Mouse (Mus musculus) MEL (cell line): ENCODE results near the gene Gm30302. TPM values are rescaled to one million over a fixed set of nuclear protein-coding genes. Genes with fewer than 3 reads are reported as not detected.

Experiments
- DNase-seq: peaks from one replicate; pipeline ENCODE4 v3.0.0; 2011; ENCODE audit warnings: low read depth, low spot score
- H3K27ac ChIP-seq: 2 replicates; pipeline ENCODE4 v1.5.1; 2012; ENCODE audit warnings: low read depth, mild to moderate bottlenecking, control low read depth, low read length, moderate library complexity; ENCODE audit not compliant: control insufficient read depth
- H3K27me3 ChIP-seq, 2 experiments: fragments of 150-350 bp in 1 of 2; sonication (generic) in 1 of 2; 2 replicates each; pipeline ENCODE4 v1.6.1; 2012; ENCODE audit warnings: low read length in 2 of 2, mild to moderate bottlenecking in 2 of 2, improper control_type of control experiment in 1 of 2, moderate library complexity in 1 of 2; ENCODE audit not compliant: insufficient read depth in 2 of 2, control insufficient read depth in 1 of 2
- H3K36me3 ChIP-seq, 2 experiments: 2 replicates each; pipeline ENCODE4 v1.6.1; 2012 to 2014; ENCODE audit warnings: low read length in 2 of 2, improper control_type of control experiment in 1 of 2, inconsistent platforms in 1 of 2, mild to moderate bottlenecking in 1 of 2; ENCODE audit not compliant: insufficient read depth in 2 of 2, control insufficient read depth in 1 of 2
- H3K4me1 ChIP-seq, 2 experiments: fragments of 150-350 bp in 1 of 2; sonication (generic) in 1 of 2; 2 replicates each; pipeline ENCODE4 v1.6.1; 2012; ENCODE audit warnings: low read length in 2 of 2, improper control_type of control experiment in 1 of 2, mild to moderate bottlenecking in 1 of 2; ENCODE audit not compliant: insufficient read depth in 2 of 2, control insufficient read depth in 1 of 2
- H3K4me3 ChIP-seq, 2 experiments: fragments of 150-350 bp in 1 of 2; sonication (generic) in 1 of 2; 2 replicates each; pipeline ENCODE4 v1.5.1; 2012; ENCODE audit warnings: low read depth in 2 of 2, low read length in 2 of 2, mild to moderate bottlenecking in 2 of 2, moderate library complexity in 2 of 2, control low read depth in 1 of 2, improper control_type of control experiment in 1 of 2; ENCODE audit not compliant: control insufficient read depth in 1 of 2, insufficient read depth in 1 of 2
- H3K79me2 ChIP-seq: 2 replicates; pipeline ENCODE4 v1.6.1; 2012; ENCODE audit warnings: mild to moderate bottlenecking, low read length, moderate library complexity; ENCODE audit not compliant: control insufficient read depth, poor library complexity, insufficient read depth
- H3K9ac ChIP-seq: 2 replicates; pipeline ENCODE4 v1.6.1; 2012; ENCODE audit warnings: low read depth, mild to moderate bottlenecking, control low read depth, low read length, moderate library complexity; ENCODE audit not compliant: control insufficient read depth, poor library complexity, severe bottlenecking
- H3K9me3 ChIP-seq: fragments of 150-350 bp; sonication (generic); replicated peaks from 2 replicates; pipeline ENCODE4 v1.6.1; 2012; ENCODE audit warnings: mild to moderate bottlenecking, low read length, improper control_type of control experiment, moderate library complexity; ENCODE audit not compliant: insufficient read depth
- CHD1 ChIP-seq: IDR thresholded peaks from 2 replicates; pipeline ENCODE4 v1.6.1; 2012; ENCODE audit warnings: low read depth, mild to moderate bottlenecking, inconsistent platforms, low read length, improper control_type of control experiment
- CTCF ChIP-seq, 3 experiments: IDR thresholded peaks in 2 of 3; conservative IDR thresholded peaks in 1 of 3; 2 replicates each; pipeline ENCODE4 v1.5.1; 2011 to 2012; ENCODE audit warnings: low read length in 3 of 3, low read depth in 2 of 3, mild to moderate bottlenecking in 2 of 3, improper control_type of control experiment in 1 of 3, inconsistent platforms in 1 of 3, mixed read lengths in 1 of 3, moderate library complexity in 1 of 3; ENCODE audit not compliant: control insufficient read depth in 1 of 3, insufficient read depth in 1 of 3, poor library complexity in 1 of 3, severe bottlenecking in 1 of 3
- E2F4 ChIP-seq: IDR thresholded peaks from 2 replicates; pipeline ENCODE4 v1.6.1; 2011; ENCODE audit warnings: low read depth, low read length, improper control_type of control experiment, borderline replicate concordance
- ELF1 ChIP-seq: IDR thresholded peaks from 2 replicates; pipeline ENCODE4 v1.6.1; 2014; ENCODE audit warnings: low read depth, mild to moderate bottlenecking, inconsistent platforms, low read length, improper control_type of control experiment, moderate library complexity
- ETS1 ChIP-seq: IDR thresholded peaks from 2 replicates; pipeline ENCODE4 v1.6.1; 2012; ENCODE audit warnings: low read depth, mild to moderate bottlenecking, inconsistent platforms, low read length, improper control_type of control experiment, moderate library complexity
- GATA1 ChIP-seq: IDR thresholded peaks from 2 replicates; pipeline ENCODE4 v1.6.1; 2011; ENCODE audit warnings: low read depth, low read length, improper control_type of control experiment
- JUND ChIP-seq: IDR thresholded peaks from 2 replicates; pipeline ENCODE4 v1.6.1; 2011; ENCODE audit warnings: low read depth, mild to moderate bottlenecking, improper control_type of control experiment, low read length
- KAT2A ChIP-seq: conservative IDR thresholded peaks from 2 replicates; pipeline ENCODE4 v1.6.1; 2012; ENCODE audit warnings: low read depth, low read length, improper control_type of control experiment, inconsistent platforms
- MAFK ChIP-seq: IDR thresholded peaks from 2 replicates; pipeline ENCODE4 v1.6.1; 2011; ENCODE audit warnings: low read depth, mild to moderate bottlenecking, low read length, improper control_type of control experiment, borderline replicate concordance
- MAZ ChIP-seq: IDR thresholded peaks from 2 replicates; pipeline ENCODE4 v1.6.1; 2012; ENCODE audit warnings: low read depth, mild to moderate bottlenecking, inconsistent platforms, low read length, improper control_type of control experiment
- MEF2A ChIP-seq: IDR thresholded peaks from 2 replicates; pipeline ENCODE4 v1.6.1; 2014; ENCODE audit warnings: low read depth, mild to moderate bottlenecking, inconsistent platforms, low read length, improper control_type of control experiment; ENCODE audit not compliant: poor library complexity, insufficient replicate concordance, severe bottlenecking; ENCODE audit errors: extremely low read depth
- MYB ChIP-seq: IDR thresholded peaks from 2 replicates; pipeline ENCODE4 v1.6.1; 2011; ENCODE audit warnings: mild to moderate bottlenecking, low read depth, low read length, improper control_type of control experiment
- MYC ChIP-seq: IDR thresholded peaks from 2 replicates; pipeline ENCODE4 v1.6.1; 2011; ENCODE audit warnings: low read depth, mild to moderate bottlenecking, low read length, improper control_type of control experiment, moderate library complexity
- NELFE ChIP-seq: IDR thresholded peaks from 2 replicates; pipeline ENCODE4 v1.6.1; 2011; ENCODE audit warnings: low read depth, low read length, improper control_type of control experiment
- NRF1 ChIP-seq: IDR thresholded peaks from 2 replicates; pipeline ENCODE4 v1.6.1; 2014; ENCODE audit warnings: low read depth, mild to moderate bottlenecking, inconsistent platforms, low read length, improper control_type of control experiment, moderate library complexity; ENCODE audit not compliant: poor library complexity, insufficient read depth, severe bottlenecking
- POLR2A ChIP-seq, 2 experiments: IDR thresholded peaks; 2 replicates each; pipeline ENCODE4 v1.6.1; 2011 to 2012; ENCODE audit warnings: low read length in 2 of 2, mild to moderate bottlenecking in 2 of 2, control low read depth in 1 of 2, improper control_type of control experiment in 1 of 2, low read depth in 1 of 2, moderate library complexity in 1 of 2; ENCODE audit not compliant: control insufficient read depth in 1 of 2, insufficient read depth in 1 of 2, poor library complexity in 1 of 2
- POLR2AphosphoS2 ChIP-seq: IDR thresholded peaks from 2 replicates; pipeline ENCODE4 v1.6.1; 2011; ENCODE audit warnings: low read length, improper control_type of control experiment
- RAD21 ChIP-seq: IDR thresholded peaks from 2 replicates; pipeline ENCODE4 v1.6.1; 2011; ENCODE audit warnings: mild to moderate bottlenecking, low read depth, low read length, improper control_type of control experiment
- RCOR1 ChIP-seq: IDR thresholded peaks from 2 replicates; pipeline ENCODE4 v1.6.1; 2012; ENCODE audit warnings: low read depth, mild to moderate bottlenecking, inconsistent platforms, low read length, improper control_type of control experiment
- TAL1 ChIP-seq: IDR thresholded peaks from 2 replicates; pipeline ENCODE4 v1.6.1; 2012; ENCODE audit warnings: mild to moderate bottlenecking, inconsistent platforms, low read length, moderate library complexity, mixed read lengths
- TBP ChIP-seq: IDR thresholded peaks from 2 replicates; pipeline ENCODE4 v1.8.0; 2011; ENCODE audit warnings: low read depth, low read length, improper control_type of control experiment
- USF2 ChIP-seq, 2 experiments: IDR thresholded peaks; 2 replicates each; pipeline ENCODE4 v1.6.1; 2011 to 2012; ENCODE audit warnings: improper control_type of control experiment in 2 of 2, low read length in 2 of 2, borderline replicate concordance in 1 of 2, inconsistent platforms in 1 of 2, low read depth in 1 of 2, mild to moderate bottlenecking in 1 of 2; ENCODE audit not compliant: insufficient read depth in 1 of 2
- ZC3H11A ChIP-seq: IDR thresholded peaks from 2 replicates; pipeline ENCODE4 v1.6.1; 2012; ENCODE audit warnings: low read depth, mild to moderate bottlenecking, inconsistent platforms, low read length, improper control_type of control experiment
- ZKSCAN1 ChIP-seq: IDR thresholded peaks from 2 replicates; pipeline ENCODE4 v1.6.1; 2012; ENCODE audit warnings: low read depth, mild to moderate bottlenecking, inconsistent platforms, low read length, improper control_type of control experiment, moderate library complexity
- ZMIZ1 ChIP-seq: IDR thresholded peaks from 2 replicates; pipeline ENCODE4 v1.6.1; 2012; ENCODE audit warnings: low read depth, mild to moderate bottlenecking, inconsistent platforms, low read length, improper control_type of control experiment, moderate library complexity
- ZNF384 ChIP-seq: IDR thresholded peaks from 2 replicates; pipeline ENCODE4 v1.6.1; 2012; ENCODE audit warnings: low read depth, mild to moderate bottlenecking, inconsistent platforms, low read length, improper control_type of control experiment
- polyA plus RNA-seq, 2 experiments: library from polyadenylated mRNA; stranded (reverse) in 1 of 2; unstranded in 1 of 2; fragments of >175 nt in 1 of 2; fragments of >200 nt in 1 of 2; gene quantifications; 2 replicates each; pipeline versions ENCODE4 v1.2.1 to v1.2.4; 2012; ENCODE audit warnings: low replicate concordance in 2 of 2, low read depth in 1 of 2; ENCODE audit not compliant: insufficient read length in 2 of 2, insufficient read depth in 1 of 2, missing spikeins in 1 of 2
- total RNA-seq: library from RNA; depleted of rRNA; stranded (reverse); fragments of 300-350 nt; gene quantifications from 2 replicates; pipeline ENCODE4 v1.2.3, GENCODE M21; 2012

The Gm30302 gene
- total and polyA plus RNA-seq, 3 experiments, result 0.19 TPM; not detected in 2

DNA sequence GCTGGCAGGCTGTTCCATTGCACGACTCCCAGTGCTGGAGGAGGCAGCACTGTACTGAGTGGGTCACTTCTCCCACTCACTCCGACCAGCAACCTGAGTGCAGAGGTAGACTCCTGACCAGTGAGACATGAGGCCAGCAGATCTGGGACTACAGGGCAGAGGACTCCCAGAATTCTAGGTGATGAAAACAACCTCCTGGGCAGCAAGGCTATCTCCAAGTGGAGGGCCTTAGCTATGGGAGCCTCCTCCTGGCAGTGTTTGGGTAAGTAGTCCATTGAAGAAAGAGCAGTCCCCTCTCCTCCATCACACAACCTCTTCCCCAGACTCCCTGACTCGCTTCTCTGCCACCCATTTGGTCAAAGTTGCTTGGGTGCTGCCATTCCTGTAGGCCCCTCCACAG lies 31.6 kb upstream of the Gm30302 start:
- H3K36me3 ChIP-seq, result no peaks in the 10 kb centered on the region
- DNase-seq, result no peak
- no peak overlapping the region for H3K27ac ChIP-seq
- no peaks in the 10 kb centered on the region for H3K4me1 ChIP-seq
- no peak overlapping the region for H3K4me3 ChIP-seq
- H3K9me3 ChIP-seq, result no peaks in the 10 kb centered on the region
- no peak for TF ChIP-seq RAD21
- TF ChIP-seq TBP, result no peak
- no peak for TF ChIP-seq MAFK
- TF ChIP-seq ZKSCAN1, result no peak
- no peak for TF ChIP-seq GATA1
- no peak for TF ChIP-seq CTCF (IDR thresholded peaks at IDR 0.05 in 2 of 3, conservative IDR thresholded peaks at IDR 0.05 in 1 of 3; ENCODE audit: control insufficient read depth in 1 of 3, insufficient read depth in 1 of 3, low read depth in 2 of 3, low read length in 3 of 3, poor library complexity in 1 of 3, severe bottlenecking in 1 of 3)
- TF ChIP-seq KAT2A, result no peak
- TF ChIP-seq ZMIZ1, result no peak
- TF ChIP-seq NRF1, result no peak
- TF ChIP-seq JUND, result no peak
- TF ChIP-seq MYB, result no peak
- no peak for TF ChIP-seq MAZ
- no peak for TF ChIP-seq ETS1
- no peak for TF ChIP-seq RCOR1
- no peak for TF ChIP-seq MEF2A
- TF ChIP-seq USF2 (IDR thresholded peaks at IDR 0.05; ENCODE audit: borderline replicate concordance in 1 of 2, insufficient read depth in 1 of 2, low read depth in 1 of 2, low read length in 2 of 2), result no peak
- TF ChIP-seq MYC, result no peak
- H3K9ac ChIP-seq, result no peak overlapping the region
- no peaks in the 10 kb centered on the region for H3K27me3 ChIP-seq
- no peaks in the 10 kb centered on the region for H3K79me2 ChIP-seq

DNA sequence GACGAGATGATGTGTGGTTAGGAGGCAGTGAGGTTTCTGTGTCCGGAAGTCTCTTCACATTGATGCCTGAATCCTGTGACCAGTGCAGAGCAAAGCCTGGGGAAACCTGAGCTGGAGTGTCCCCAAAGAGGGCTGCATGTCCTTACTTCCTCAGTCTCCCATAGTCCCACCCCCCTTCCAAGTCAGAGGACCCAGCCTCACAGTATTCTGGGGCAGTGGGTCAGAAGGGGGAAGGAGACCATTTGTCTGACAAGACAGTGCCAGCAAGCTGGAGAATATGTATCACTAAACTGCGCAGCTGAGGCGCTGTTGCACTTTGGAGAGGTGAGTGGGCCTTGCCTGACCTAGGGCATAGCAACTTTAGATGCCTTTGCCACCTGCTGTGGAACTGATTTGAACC lies 26.5 kb upstream of the Gm30302 start:
- H3K4me3 ChIP-seq, result no peak overlapping the region
- H3K9me3 ChIP-seq, result no peaks in the 10 kb centered on the region
- H3K79me2 ChIP-seq, result no peaks in the 10 kb centered on the region
- DNase-seq, result no peak
- no peak overlapping the region for H3K9ac ChIP-seq
- H3K4me1 ChIP-seq, result no peaks in the 10 kb centered on the region
- no peak for TF ChIP-seq POLR2A (IDR thresholded peaks at IDR 0.05; ENCODE audit: control insufficient read depth in 1 of 2, insufficient read depth in 1 of 2, low read depth in 1 of 2, low read length in 2 of 2, poor library complexity in 1 of 2)
- TF ChIP-seq NELFE, result no peak
- no peak for TF ChIP-seq MEF2A
- no peak for TF ChIP-seq POLR2AphosphoS2
- no peak for TF ChIP-seq USF2 (IDR thresholded peaks at IDR 0.05; ENCODE audit: borderline replicate concordance in 1 of 2, insufficient read depth in 1 of 2, low read depth in 1 of 2, low read length in 2 of 2)
- TF ChIP-seq RCOR1, result no peak
- TF ChIP-seq ELF1, result no peak
- TF ChIP-seq TAL1, result no peak
- no peak for TF ChIP-seq ZNF384
- TF ChIP-seq MYB, result no peak
- TF ChIP-seq CHD1, result no peak
- no peak for TF ChIP-seq E2F4
- no peak for TF ChIP-seq MAFK
- no peak for TF ChIP-seq ZC3H11A
- TF ChIP-seq, all 39 proteins: peak for 0
- Histone ChIP-seq H3K27me3 (no peaks in the 10 kb centered on the region), H3K27ac (no peak overlapping the region), H3K36me3 (no peaks in the 10 kb centered on the region)
